Mouse (Mus musculus) CD8-positive naive resting alpha-beta T cell, adult 2 months (primary cell): ENCODE data around the gene Nfat5.
A peak's percentile ranks its signal among the peaks of the same experiment; 100 is the strongest.

Source experiments
- DNase-seq, 2 experiments: peaks; one replicate each; pipeline ENCODE4 v3.0.0; 2022; ENCODE audit warnings: low read depth in 2 of 2, low spot score in 2 of 2

Gene Nfat5

DNA sequence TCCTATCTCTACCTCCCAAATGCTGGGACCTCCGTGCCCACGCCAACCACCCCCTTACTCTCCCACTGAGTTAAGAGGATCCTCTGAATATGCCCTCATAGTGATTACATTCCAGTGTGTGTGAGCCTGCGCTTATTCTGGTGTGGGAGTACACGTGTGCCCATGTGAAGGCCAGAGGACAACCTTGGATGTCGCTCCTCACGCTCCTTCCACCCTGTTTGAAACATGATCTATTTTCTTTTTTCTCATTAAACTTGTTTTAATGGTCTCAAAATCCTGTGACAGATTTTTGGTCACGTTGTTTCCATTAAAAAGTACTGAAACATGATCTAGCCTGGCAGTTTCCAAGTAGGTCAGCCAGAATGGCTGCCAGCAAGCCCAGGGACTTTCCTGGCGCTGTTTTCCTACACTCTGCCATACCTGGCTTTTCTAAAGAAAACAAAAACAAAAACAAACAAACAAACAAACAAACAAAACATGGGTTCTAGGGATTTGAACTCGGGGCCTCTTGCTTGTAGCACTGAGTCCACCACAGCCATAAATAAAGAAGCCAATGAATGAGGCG lies 102.9 kb downstream of the Nfat5 start:
- DNase-seq = no peak

DNA sequence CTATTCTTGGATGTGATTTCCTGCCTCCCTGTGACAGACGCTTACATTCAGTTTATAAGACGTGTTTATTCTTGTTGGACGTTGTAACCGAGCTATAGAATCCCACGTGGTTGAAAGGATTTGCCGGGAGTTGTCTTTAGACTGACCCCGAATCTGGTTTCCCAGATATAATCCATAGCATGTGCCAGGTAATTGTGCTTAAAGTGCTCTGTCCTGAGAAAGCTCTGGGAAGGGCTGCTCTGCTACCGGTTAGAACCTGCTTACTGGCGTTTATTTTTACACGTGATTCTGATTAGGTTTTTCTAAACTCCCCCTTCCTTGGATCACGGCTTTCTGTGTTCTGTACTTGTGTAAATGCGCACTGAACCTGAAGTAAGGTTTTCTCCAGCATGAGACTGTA lies 104.4 kb downstream of the Nfat5 start:
- DNase-seq = no peak

- no peak for DNase-seq
Measured at GRCm38 (mm10) chr8:107399495-107399894, 106.2 kb downstream of the Nfat5 start.

- no peak for DNase-seq
Measured at GRCm38 (mm10) chr8:107401866-107402265, 108.6 kb downstream of the Nfat5 start.

- peak; percentile 9 to 19 for DNase-seq
Measured at GRCm38 (mm10) chr8:107403038-107403781, 109.9 kb downstream of the Nfat5 start, which contains the start of gene Nqo1. Gene Nqo1, minus strand, starts transcription at chr8:107403206.

DNA sequence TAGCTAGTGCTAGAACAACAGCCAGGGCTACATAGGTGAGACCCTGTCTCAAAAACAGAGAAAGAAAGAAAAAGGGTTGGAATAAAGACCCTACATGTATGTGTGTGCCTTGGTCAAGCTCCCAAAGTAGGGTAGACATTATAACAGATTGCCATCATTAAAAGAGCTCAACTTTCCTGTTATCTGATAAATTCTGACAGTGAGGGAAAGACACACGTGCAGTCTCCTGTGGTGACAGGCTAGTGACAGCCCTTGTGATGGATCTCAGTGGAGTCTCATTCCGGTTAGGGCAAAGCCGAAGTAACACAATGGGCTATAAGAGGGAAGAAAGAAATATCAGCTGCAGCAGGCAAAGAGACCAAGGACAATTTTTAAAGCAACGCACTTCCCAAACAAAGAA lies 110.8 kb downstream of the Nfat5 start:
- DNase-seq = no peak

GRCm38 (mm10) chr8:107405935-107406334 lies 112.7 kb downstream of the Nfat5 start:
- DNase-seq = no peak

DNA sequence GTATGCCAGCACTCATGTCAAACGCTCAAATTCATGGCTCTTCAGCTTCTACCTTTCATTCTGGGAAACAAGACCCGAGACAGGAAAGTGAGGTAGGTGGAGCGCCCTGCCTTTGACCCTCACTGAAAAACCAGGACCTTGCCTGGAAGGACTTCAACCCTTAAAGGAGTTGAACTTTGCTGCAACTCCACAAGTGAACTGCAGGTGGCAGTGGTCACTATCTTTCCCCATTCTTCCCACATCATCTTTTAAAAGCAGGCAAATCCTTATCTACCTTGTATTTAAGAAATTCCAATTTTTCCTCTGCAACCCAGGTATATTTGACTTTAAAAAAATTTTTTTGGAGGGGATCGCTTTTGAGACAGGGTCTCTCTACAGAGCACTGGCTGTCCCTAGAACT lies 118.1 kb downstream of the Nfat5 start:
- no peak for DNase-seq

GRCm38 (mm10) chr8:107412552-107412951 lies 119.3 kb downstream of the Nfat5 start:
- DNase-seq = no peak

GRCm38 (mm10) chr8:107413881-107414280 lies 120.6 kb downstream of the Nfat5 start:
- DNase-seq = no peak

DNA sequence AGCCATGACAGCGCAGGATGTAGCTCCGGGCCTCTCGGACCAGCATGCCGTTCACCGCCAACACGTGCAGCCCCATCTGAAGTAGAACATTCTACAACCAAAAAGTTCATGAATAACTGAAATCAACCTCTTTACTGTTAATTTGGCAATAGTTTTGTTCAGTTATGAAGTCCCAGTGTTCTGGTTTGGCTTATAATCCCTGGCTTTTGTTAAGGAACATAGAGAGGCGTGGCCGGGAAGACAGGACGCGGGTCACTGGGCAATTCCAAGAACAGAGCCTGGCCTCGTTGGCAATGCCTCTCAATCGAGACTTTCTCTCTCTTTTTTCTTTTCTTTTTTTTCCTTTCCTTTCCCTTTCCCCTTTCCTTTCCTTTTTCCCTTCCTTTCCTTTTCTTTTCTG lies 123.7 kb downstream of the Nfat5 start:
- no peak for DNase-seq

DNA sequence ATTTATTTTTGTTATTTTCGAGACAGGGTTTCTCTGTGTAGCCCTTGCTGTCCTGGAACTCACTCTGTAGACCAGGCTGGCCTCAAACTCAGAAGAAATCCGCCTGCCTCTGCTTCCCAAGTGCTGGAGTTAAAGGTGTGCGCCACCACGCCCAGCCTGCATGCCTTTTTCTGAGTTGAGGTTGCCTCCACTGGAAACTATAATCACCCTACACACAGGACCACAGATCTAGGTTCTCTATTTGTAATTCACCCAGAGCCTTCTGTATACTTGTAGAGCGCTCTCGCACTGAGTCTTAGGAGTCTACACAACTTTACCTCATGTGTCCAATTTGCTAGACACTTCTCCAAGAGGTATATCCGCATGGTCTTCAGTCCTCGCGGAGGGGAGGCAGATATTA lies 130.9 kb downstream of the Nfat5 start:
- no peak for DNase-seq

- DNase-seq = peak; percentile 96 to 97
Measured at GRCm38 (mm10) chr8:107424597-107425229, 131.4 kb downstream of the Nfat5 start, which contains the start of gene Nob1. Gene Nob1, minus strand, starts transcription at chr8:107425051.

GRCm38 (mm10) chr8:107425230-107425597 lies 131.9 kb downstream of the Nfat5 start:
- no peak for DNase-seq
